Mouse (Mus musculus) CH12.LX (cell line): ENCODE data around the gene Foxp1. TPM values are rescaled to one million over a fixed set of nuclear protein-coding genes. Genes with fewer than 3 reads are reported as not detected.

Source experiments
- DNase-seq: peaks from one replicate; pipeline ENCODE4 v3.0.0-alpha.2; 2013; ENCODE audit errors: extremely low read depth
- H3K27ac ChIP-seq: 2 replicates; pipeline ENCODE4 v1.5.1; 2012; ENCODE audit warnings: low read depth, mild to moderate bottlenecking, control low read depth, moderate library complexity; ENCODE audit not compliant: insufficient read depth
- H3K27me3 ChIP-seq: replicated peaks from 2 replicates; pipeline ENCODE3; 2012; ENCODE audit warnings: inconsistent platforms
- H3K36me3 ChIP-seq, 2 experiments: replicated peaks in 1 of 2; 2 replicates each; pipeline versions ENCODE3 to v1.6.1; 2012; ENCODE audit warnings: inconsistent platforms in 1 of 2, low read length in 1 of 2, mild to moderate bottlenecking in 1 of 2, mixed read lengths in 1 of 2, moderate library complexity in 1 of 2; ENCODE audit not compliant: control insufficient read depth in 1 of 2, insufficient read depth in 1 of 2
- H3K4me1 ChIP-seq, 2 experiments: 2 replicates each; pipeline ENCODE4 v1.6.1; 2012; ENCODE audit warnings: inconsistent platforms in 1 of 2, moderate library complexity in 1 of 2; ENCODE audit not compliant: insufficient read depth in 2 of 2, control insufficient read depth in 1 of 2
- H3K4me2 ChIP-seq: 2 replicates; pipeline ENCODE4 v1.6.1; 2012; ENCODE audit warnings: low read depth, mild to moderate bottlenecking, control low read depth; ENCODE audit not compliant: poor library complexity, insufficient read depth, severe bottlenecking
- H3K4me3 ChIP-seq, 3 experiments: fragments of 150-350 bp in 1 of 3; sonication (generic) in 1 of 3; replicated peaks in 1 of 3; 2 replicates each; pipeline versions ENCODE3 to v1.5.1; 2011 to 2012; ENCODE audit warnings: low read depth in 2 of 3, low read length in 2 of 3, mild to moderate bottlenecking in 2 of 3, moderate library complexity in 2 of 3, control low read depth in 1 of 3, improper control_type of control experiment in 1 of 3, inconsistent platforms in 1 of 3, mixed read lengths in 1 of 3; ENCODE audit not compliant: poor library complexity in 1 of 3
- H3K79me2 ChIP-seq: replicated peaks from 2 replicates; pipeline ENCODE4 v1.6.1; 2012; ENCODE audit warnings: mild to moderate bottlenecking, moderate library complexity; ENCODE audit not compliant: control insufficient read depth, poor library complexity, insufficient read depth, severe bottlenecking; ENCODE audit errors: extremely low read depth
- H3K9ac ChIP-seq: 2 replicates; pipeline ENCODE4 v1.6.1; 2012; ENCODE audit warnings: low read depth, mild to moderate bottlenecking, control low read depth, moderate library complexity; ENCODE audit not compliant: insufficient read depth
- H3K9me3 ChIP-seq: replicated peaks from 2 replicates; pipeline ENCODE3; 2012; ENCODE audit warnings: low read length, inconsistent platforms, mixed read lengths
- BHLHE40 ChIP-seq: IDR thresholded peaks from 2 replicates; pipeline ENCODE4 v1.6.1; 2011; ENCODE audit warnings: mild to moderate bottlenecking, low read depth, low read length, improper control_type of control experiment
- CHD1 ChIP-seq: IDR thresholded peaks from 2 replicates; pipeline ENCODE4 v1.6.1; 2012; ENCODE audit warnings: low read depth, low read length, improper control_type of control experiment, inconsistent platforms
- E2F4 ChIP-seq: IDR thresholded peaks from 2 replicates; pipeline ENCODE4 v1.6.1; 2011; ENCODE audit warnings: low read depth, low read length, improper control_type of control experiment; ENCODE audit not compliant: insufficient replicate concordance
- ELF1 ChIP-seq: IDR thresholded peaks from 2 replicates; pipeline ENCODE4 v1.6.1; 2014; ENCODE audit warnings: low read depth, mild to moderate bottlenecking, inconsistent platforms, low read length, improper control_type of control experiment
- EP300 ChIP-seq: IDR thresholded peaks from 2 replicates; pipeline ENCODE4 v1.6.1; 2011; ENCODE audit warnings: low read length, improper control_type of control experiment
- JUND ChIP-seq: conservative IDR thresholded peaks from 2 replicates; pipeline ENCODE4 v1.6.1; 2011; ENCODE audit warnings: low read depth, low read length, improper control_type of control experiment
- KAT2A ChIP-seq: IDR thresholded peaks from 2 replicates; pipeline ENCODE4 v1.6.1; 2012; ENCODE audit warnings: low read length, improper control_type of control experiment, inconsistent platforms; ENCODE audit not compliant: insufficient replicate concordance
- MAFK ChIP-seq: IDR thresholded peaks from 2 replicates; pipeline ENCODE4 v1.6.1; 2011; ENCODE audit warnings: low read length, improper control_type of control experiment; ENCODE audit not compliant: insufficient replicate concordance
- MAX ChIP-seq: IDR thresholded peaks from 2 replicates; pipeline ENCODE4 v1.6.1; 2011; ENCODE audit warnings: low read length, improper control_type of control experiment
- MAZ ChIP-seq: IDR thresholded peaks from 2 replicates; pipeline ENCODE4 v1.6.1; 2012; ENCODE audit warnings: low read depth, mild to moderate bottlenecking, inconsistent platforms, low read length, improper control_type of control experiment, moderate library complexity
- MEF2A ChIP-seq: IDR thresholded peaks from 2 replicates; pipeline ENCODE4 v1.6.1; 2014; ENCODE audit warnings: low read depth, mild to moderate bottlenecking, inconsistent platforms, low read length, improper control_type of control experiment, borderline replicate concordance
- MXI1 ChIP-seq: IDR thresholded peaks from 2 replicates; pipeline ENCODE4 v1.6.1; 2011; ENCODE audit warnings: mild to moderate bottlenecking, low read depth, low read length, improper control_type of control experiment
- MYC ChIP-seq: IDR thresholded peaks from 2 replicates; pipeline ENCODE4 v1.6.1; 2011; ENCODE audit warnings: low read depth, mild to moderate bottlenecking, improper control_type of control experiment, low read length
- NRF1 ChIP-seq: IDR thresholded peaks from 2 replicates; pipeline ENCODE4 v1.6.1; 2014; ENCODE audit warnings: low read depth, mild to moderate bottlenecking, inconsistent platforms, low read length, improper control_type of control experiment, moderate library complexity
- PAX5 ChIP-seq: IDR thresholded peaks from 2 replicates; pipeline ENCODE4 v1.6.1; 2012; ENCODE audit warnings: low read length, inconsistent platforms, mixed read lengths
- POLR2AphosphoS2 ChIP-seq: IDR thresholded peaks from 2 replicates; pipeline ENCODE4 v1.6.1; 2011; ENCODE audit warnings: low read depth, low read length, improper control_type of control experiment
- RAD21 ChIP-seq: IDR thresholded peaks from 2 replicates; pipeline ENCODE4 v1.6.1; 2011; ENCODE audit warnings: low read depth, mild to moderate bottlenecking, low read length, improper control_type of control experiment, moderate library complexity
- RCOR1 ChIP-seq: conservative IDR thresholded peaks from 2 replicates; pipeline ENCODE4 v1.6.1; 2012; ENCODE audit warnings: low read depth, mild to moderate bottlenecking, inconsistent platforms, low read length, improper control_type of control experiment
- SIN3A ChIP-seq: IDR thresholded peaks from 2 replicates; pipeline ENCODE4 v1.6.1; 2012; ENCODE audit warnings: low read length, improper control_type of control experiment, inconsistent platforms
- SMC3 ChIP-seq: IDR thresholded peaks from 2 replicates; pipeline ENCODE4 v1.6.1; 2011; ENCODE audit warnings: low read depth, low read length, improper control_type of control experiment
- TBP ChIP-seq: conservative IDR thresholded peaks from 2 replicates; pipeline ENCODE4 v1.6.1; 2011; ENCODE audit warnings: low read depth, low read length, improper control_type of control experiment
- TCF12 ChIP-seq: IDR thresholded peaks from 2 replicates; pipeline ENCODE4 v1.6.1; 2014; ENCODE audit warnings: low read depth, mild to moderate bottlenecking, inconsistent platforms, low read length, improper control_type of control experiment
- UBTF ChIP-seq: IDR thresholded peaks from 2 replicates; pipeline ENCODE4 v1.6.1; 2012; ENCODE audit warnings: low read depth, mild to moderate bottlenecking, inconsistent platforms, low read length, improper control_type of control experiment, moderate library complexity
- ZC3H11A ChIP-seq: IDR thresholded peaks from 2 replicates; pipeline ENCODE4 v1.6.1; 2012; ENCODE audit warnings: low read depth, mild to moderate bottlenecking, inconsistent platforms, low read length, improper control_type of control experiment
- ZKSCAN1 ChIP-seq: IDR thresholded peaks from 2 replicates; pipeline ENCODE4 v1.6.1; 2012; ENCODE audit warnings: low read depth, inconsistent platforms, low read length, improper control_type of control experiment, borderline replicate concordance
- ZMIZ1 ChIP-seq: IDR thresholded peaks from 2 replicates; pipeline ENCODE4 v1.6.1; 2012; ENCODE audit warnings: low read depth, mild to moderate bottlenecking, inconsistent platforms, low read length, improper control_type of control experiment
- dilution Hi-C: fragments of 300-500 bp; cut with MboI; formaldehyde crosslinking; loops from 2 replicates; pipeline ENCODE4 v1.14.3; 2020; ENCODE audit warnings: low sequenced_read_pairs; ENCODE audit not compliant: extremely low pct_unique_long_range_greater_than_20kb, extremely low pct_ligation_motif_present
- in situ Hi-C: fragments of 300-500 bp; cut with MboI; formaldehyde crosslinking; loops from 3 replicates; pipeline ENCODE4 v1.14.3; 2019; ENCODE audit warnings: low sequenced_read_pairs, low pct_ligation_motif_present, low pct_unique_long_range_greater_than_20kb, mixed read lengths
- polyA plus RNA-seq: library from polyadenylated mRNA; unstranded; fragments of >175 nt; gene quantifications from 2 replicates; pipeline ENCODE4 v1.2.1, GENCODE M21; 2012; ENCODE audit warnings: low read depth; ENCODE audit not compliant: insufficient read length
- total RNA-seq, 2 experiments: library from RNA; depleted of rRNA; stranded (reverse); fragments of 300-350 nt in 1 of 2; fragments of >200 nt in 1 of 2; gene quantifications; 2 replicates each; pipeline ENCODE4 v1.2.3; 2012 to 2014

Foxp1 gene
- total and polyA plus RNA-seq, 3 experiments: 66.5 to 105 (median 87.4) TPM

- H3K27ac ChIP-seq: no peak overlapping the region
- H3K27me3 ChIP-seq: no peaks in the 10 kb centered on the region
- no peak overlapping the region for H3K9ac ChIP-seq
- H3K9me3 ChIP-seq: peaks cover 3% of the 10 kb centered on the region
- H3K4me3 ChIP-seq: no peak overlapping the region
- TF ChIP-seq SMC3: no peak
- TF ChIP-seq KAT2A: no peak
- no peak for TF ChIP-seq TCF12
- TF ChIP-seq MAZ: no peak
- TF ChIP-seq MXI1: no peak
- no peak for TF ChIP-seq MEF2A
- no peak for TF ChIP-seq TBP
- TF ChIP-seq UBTF: no peak
- TF ChIP-seq JUND: no peak
- TF ChIP-seq NRF1: no peak
- no peak for TF ChIP-seq ZMIZ1
- no peak for TF ChIP-seq E2F4
- no peak for TF ChIP-seq RAD21
- TF ChIP-seq SIN3A: no peak
- no peak for TF ChIP-seq ELF1
- no peak for TF ChIP-seq MAFK
- no peak for TF ChIP-seq ZC3H11A
- TF ChIP-seq MYC: no peak
- no peak for TF ChIP-seq CHD1
- no peak for TF ChIP-seq RCOR1
- no peaks in the 10 kb centered on the region for H3K36me3 ChIP-seq
- H3K4me2 ChIP-seq: no peak overlapping the region
- dilution Hi-C loops (no loop called here), in situ Hi-C loops (no loop called here)
- H3K4me1 ChIP-seq: peaks cover 2 to 22% of the 10 kb centered on the region in 2 experiments; a peak in 3 of 4 replicates
- no peaks in the 10 kb centered on the region for H3K79me2 ChIP-seq
- no peak for DNase-seq
Observed at GRCm38 (mm10) chr6:99545437-99545836, 22.9 kb upstream of the Foxp1 start.

DNA sequence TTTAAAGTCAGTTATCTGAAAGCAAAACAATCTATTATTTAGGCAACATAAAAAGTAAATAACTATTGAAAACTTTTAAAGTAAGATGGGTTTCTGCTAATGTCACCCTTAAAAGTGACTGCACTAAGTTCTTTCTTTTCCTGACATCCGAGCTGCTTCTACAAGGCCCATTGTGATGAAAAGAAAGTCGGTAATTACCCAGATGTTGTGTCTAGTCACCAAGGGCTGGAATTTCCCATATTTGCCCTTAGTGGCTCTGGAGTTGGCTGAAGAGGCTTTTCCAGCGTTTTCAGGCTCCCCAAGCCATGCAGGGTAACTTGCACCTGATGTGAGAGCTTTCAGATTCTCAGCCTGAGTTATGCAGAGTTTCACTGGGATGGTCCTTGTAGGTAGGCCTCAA is 18.6 kb upstream of the Foxp1 start:
- dilution Hi-C loops: no loop called here
- no peaks in the 10 kb centered on the region for H3K27me3 ChIP-seq
- H3K36me3 ChIP-seq: no peaks in the 10 kb centered on the region
- no peak overlapping the region for H3K9ac ChIP-seq
- peaks cover 2 to 22% of the 10 kb centered on the region in 2 experiments; a peak in 3 of 4 replicates for H3K4me1 ChIP-seq
- no peak overlapping the region for H3K27ac ChIP-seq
- H3K9me3 ChIP-seq: no peaks in the 10 kb centered on the region
- no peak overlapping the region for H3K4me3 ChIP-seq
- no peak overlapping the region for H3K4me2 ChIP-seq
- in situ Hi-C loops: no loop called here
- H3K79me2 ChIP-seq: no peaks in the 10 kb centered on the region
- DNase-seq: no peak
- TF ChIP-seq PAX5 (no peak), MYC (no peak), BHLHE40 (no peak), POLR2AphosphoS2 (no peak), ZKSCAN1 (no peak), MAX (no peak), ZMIZ1 (no peak), EP300 (no peak)
